Mouse (Mus musculus) embryonic fibroblast, embryonic 13.5 days (primary cell): Measurements from ENCODE around the gene Ccz1.

Source experiments
- CTCF ChIP-seq: IDR thresholded peaks from 2 replicates; pipeline ENCODE4 v1.5.1; 2011; ENCODE audit warnings: mild to moderate bottlenecking, control low read depth, low read length, moderate library complexity, borderline replicate concordance; ENCODE audit not compliant: insufficient read depth
- POLR2A ChIP-seq: IDR thresholded peaks from 2 replicates; pipeline ENCODE4 v1.6.1; 2011; ENCODE audit warnings: low read depth, mild to moderate bottlenecking, control low read depth, low read length, moderate library complexity

DNA sequence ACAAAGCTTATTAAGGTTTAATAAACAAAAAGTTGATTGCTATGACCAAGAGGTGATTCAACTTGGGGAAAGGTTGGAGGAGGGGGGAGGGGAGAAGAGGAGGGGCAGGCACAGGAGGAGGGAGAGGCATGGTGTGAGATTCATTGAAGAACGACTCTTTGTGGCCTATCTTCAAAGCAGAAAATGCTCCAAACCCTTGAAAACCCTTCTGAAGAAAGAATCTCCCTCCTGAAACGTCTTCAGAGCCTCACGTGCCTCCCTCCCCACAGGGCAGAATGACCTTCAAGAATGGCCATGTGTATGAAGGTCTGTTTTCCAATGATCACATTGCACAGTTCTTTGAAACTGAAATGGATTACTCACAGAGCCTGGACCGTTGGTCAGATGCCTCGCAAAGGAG is 64.7 kb downstream of the Ccz1 start:
- TF ChIP-seq POLR2A (no peak), CTCF (no peak)
